Mouse (Mus musculus) thymus, adult 2 months (tissue): ENCODE results near the gene Mgat4c.

Experiments
- CTCF ChIP-seq: fragments of 200-500 bp; IDR thresholded peaks from 2 replicates; pipeline ENCODE4 v1.5.1; 2012; ENCODE audit warnings: mild to moderate bottlenecking, control low read depth, low read length, moderate library complexity, borderline replicate concordance; ENCODE audit not compliant: control insufficient read depth, poor library complexity, insufficient read depth; ENCODE audit errors: extremely low read depth
- POLR2A ChIP-seq: fragments of 200-500 bp; IDR thresholded peaks from 2 replicates; pipeline ENCODE4 v1.6.1; 2012; ENCODE audit warnings: mild to moderate bottlenecking, low read length, control low read depth, moderate library complexity; ENCODE audit not compliant: control insufficient read depth, poor library complexity, insufficient read depth; ENCODE audit errors: extremely low read depth

- TF ChIP-seq POLR2A (no peak), CTCF (no peak)
These were observed 80.5 kb downstream of the Mgat4c start for GRCm38 (mm10) chr10:101761828-101762227.
